Mouse (Mus musculus) layer of hippocampus, postnatal 25 days (tissue): ENCODE measurements around the gene Cysrt1. TPM values are rescaled to one million over a fixed set of nuclear protein-coding genes. Genes with fewer than 3 reads are reported as not detected.

Experiments
- DNase-seq, 2 experiments: peaks; one replicate each; pipeline ENCODE4 v3.0.0; 2022; ENCODE audit warnings: mixed read lengths in 2 of 2, low spot score in 1 of 2; ENCODE audit errors: extremely low spot score in 1 of 2
- total RNA-seq, 2 experiments: library from RNA; stranded (reverse); gene quantifications; 2 replicates each; pipeline ENCODE4 v1.2.3; 2021

Cysrt1 gene
- total RNA-seq, 2 experiments from 2014 or later, result 0.79 TPM; not detected in 1

GRCm38 (mm10) chr2:25238106-25238505 is 4.1 kb downstream of the Cysrt1 start:
- no peak for DNase-seq

DNA sequence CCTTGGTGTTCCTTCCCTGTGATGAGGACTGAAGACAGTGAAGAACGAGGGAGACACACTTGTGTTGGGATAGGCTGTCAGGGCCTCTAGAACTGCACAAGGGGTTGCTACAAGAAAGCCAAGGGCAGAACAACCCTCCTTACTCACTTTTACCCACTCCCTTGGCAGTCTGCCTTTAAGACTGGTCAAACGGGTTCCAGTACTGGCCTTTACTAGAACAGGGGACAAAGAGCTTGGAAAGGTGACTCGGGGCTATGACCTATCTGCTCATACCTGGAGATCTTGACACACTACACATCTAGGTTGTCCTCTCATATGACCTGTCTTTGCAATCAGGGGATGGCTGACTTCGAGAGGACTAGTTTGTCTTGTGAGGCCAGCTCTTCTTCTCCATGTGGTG is 4.7 kb downstream of the Cysrt1 start:
- DNase-seq, result no peak

GRCm38 (mm10) chr2:25236614-25237013 is 5.6 kb downstream of the Cysrt1 start, which contains the start of gene Rnf224:
Rnf224 (minus strand) TSS chr2:25236787.
- DNase-seq, result no peak

DNA sequence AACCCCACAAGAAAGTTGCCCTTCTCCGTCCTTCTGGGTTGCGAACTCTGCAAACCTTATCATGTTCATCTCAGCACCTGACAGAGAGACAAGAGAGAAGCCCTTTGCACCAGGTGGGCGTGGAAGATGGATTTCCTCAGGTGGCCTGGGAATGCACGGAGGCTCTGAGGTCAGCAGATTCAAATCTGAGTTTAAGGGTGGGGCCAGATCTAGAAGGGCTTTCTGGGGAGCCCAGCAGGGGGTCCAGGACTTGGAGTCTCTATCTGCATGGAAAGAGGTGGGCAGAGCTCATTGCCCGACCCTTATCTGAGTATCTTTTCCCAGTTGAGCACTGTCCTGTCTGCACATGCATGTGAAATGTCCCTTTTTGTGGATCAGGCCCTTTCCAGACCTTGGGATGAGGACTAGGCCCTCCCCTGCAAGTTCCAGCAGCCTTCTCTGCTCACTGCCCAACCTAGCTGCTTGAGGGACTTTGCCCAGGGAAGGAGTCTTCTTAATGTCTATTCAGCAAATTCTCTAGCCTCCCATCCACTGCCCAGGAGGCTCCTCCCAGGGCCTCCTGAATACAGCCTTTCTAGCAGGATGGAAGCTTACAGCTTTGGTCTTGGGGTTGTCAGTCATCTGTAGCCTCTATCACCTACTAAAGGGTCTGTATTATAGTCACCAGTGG is 7.6 kb downstream of the Cysrt1 start:
- DNase-seq, result no peak

DNA sequence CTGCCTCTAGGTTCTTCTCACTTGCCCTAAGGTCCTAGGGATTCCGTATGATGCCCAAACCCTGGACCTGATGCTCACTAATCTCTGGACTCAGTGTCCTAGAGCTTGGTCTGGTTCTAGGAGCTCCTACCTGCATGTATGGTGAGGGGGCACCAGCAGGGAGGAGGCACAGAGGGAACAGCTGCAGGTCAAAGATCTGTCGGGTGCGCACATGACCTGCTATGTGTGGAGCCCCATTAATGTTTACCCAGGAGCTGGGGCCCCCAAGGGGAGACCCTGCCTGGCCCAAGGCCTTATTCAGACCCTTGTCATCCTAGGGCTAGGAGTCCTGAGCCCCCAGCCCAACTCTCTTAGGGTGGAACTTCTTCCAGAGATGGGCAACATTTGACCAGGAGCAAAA is 8.2 kb downstream of the Cysrt1 start, which contains the start of gene Slc34a3:
Slc34a3 (minus strand) TSS at position 315 of the 400 bp plus-strand sequence.
- DNase-seq, result no peak

DNA sequence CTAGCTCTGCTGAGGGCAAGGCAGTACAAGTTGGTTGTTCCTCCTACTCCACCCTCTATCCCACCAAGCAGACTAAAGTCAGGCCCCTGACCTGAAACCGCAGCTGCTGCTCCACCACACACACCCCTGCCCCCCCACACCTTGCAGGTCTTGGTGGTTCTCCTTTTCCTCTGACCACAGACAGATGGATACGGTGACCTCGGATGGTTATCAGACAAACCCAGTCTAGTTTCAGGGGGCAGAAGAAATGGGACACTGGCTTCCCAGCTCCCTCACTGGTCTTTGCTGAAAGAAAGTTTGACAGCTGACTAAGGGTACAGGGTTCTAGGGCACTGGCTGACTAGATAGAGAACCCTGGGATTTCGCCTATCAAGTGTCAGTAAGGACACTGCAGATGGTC is 8.8 kb downstream of the Cysrt1 start:
- DNase-seq, result no peak

DNA sequence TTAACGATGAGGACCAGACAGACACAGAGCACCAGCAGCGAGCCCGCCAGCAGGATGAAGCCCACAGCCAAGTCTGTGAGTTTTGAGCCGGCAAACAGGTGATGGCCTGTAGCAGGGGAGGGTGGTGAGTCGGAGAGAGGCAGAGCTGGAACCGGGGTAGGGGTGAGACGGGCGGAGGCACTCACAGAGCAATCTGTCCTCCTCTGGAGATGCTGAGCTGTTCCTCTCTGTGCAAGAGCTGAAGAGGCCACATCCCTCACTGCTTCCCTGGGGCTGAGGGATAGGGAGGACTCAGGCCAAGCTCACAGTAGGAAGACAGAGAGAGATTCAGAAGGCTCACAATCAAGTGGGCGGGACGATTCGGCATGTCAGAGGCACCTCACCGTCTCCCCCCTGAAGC is 11.2 kb downstream of the Cysrt1 start:
- no peak for DNase-seq

GRCm38 (mm10) chr2:25230581-25230980 is 11.7 kb downstream of the Cysrt1 start:
- no peak for DNase-seq

DNA sequence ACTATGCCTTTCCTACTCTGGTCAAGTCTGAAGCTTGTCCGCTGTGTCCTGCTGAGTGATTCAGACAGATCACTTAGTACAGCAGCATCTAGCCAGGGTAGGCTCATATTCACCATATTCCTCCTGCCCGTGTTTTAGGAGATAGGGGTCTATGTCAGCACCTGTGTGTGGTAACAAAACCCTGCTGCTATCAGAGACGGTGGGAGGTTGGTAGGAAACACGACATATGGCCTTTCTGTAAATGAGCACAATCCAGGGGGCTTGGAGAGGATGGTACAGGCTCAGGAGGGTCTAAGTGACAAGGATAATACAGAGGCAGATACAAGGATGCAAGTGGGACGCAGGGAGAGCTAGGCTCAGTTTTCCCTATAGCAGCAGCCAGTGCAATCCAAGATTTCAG is 12.7 kb downstream of the Cysrt1 start:
- no peak for DNase-seq

GRCm38 (mm10) chr2:25228995-25229530 is 13.2 kb downstream of the Cysrt1 start:
- DNase-seq, result no peak

DNA sequence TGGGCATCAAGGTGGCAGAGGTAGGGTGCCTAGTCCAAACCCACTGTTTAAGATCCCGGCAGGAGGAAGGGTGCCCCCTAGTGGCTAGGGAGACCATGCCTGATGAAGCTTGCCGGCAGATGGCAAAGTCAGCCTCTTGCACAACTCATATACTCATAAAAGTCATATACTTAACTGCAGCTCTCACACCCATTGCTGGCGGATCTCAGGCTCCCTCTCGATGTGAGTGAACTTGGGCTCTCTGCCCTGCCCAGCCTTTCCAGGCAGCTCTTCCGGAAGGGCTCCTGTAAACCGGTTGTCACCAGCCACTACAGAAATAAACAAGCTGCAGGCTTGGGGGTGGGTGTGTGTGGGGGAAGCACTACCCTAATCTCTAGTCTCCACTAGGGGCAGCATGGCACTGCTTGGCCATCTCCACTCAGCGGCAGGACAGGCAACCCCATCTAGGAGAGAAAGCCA is 13.8 kb downstream of the Cysrt1 start:
- peak; percentile 65 to 88 for DNase-seq

DNA sequence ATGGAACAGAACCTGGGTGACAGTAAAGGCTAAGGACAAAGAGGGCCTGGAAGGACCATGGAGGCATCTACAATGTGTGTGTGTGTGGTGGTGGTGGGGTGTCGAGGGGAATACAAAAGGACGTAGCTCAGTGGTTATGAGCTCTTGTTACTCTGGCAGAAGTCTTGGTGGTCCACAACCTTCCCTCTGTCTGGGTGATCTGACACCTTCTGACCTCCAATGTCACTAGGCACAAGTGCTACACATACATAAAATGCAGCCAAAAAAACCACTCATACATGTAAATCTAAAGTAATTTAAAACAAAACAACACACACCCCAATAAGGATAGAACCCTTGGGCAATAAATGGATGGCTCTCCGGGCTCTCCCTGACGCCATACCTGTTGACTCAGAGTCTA is 14.8 kb downstream of the Cysrt1 start:
- no peak for DNase-seq

GRCm38 (mm10) chr2:25226864-25227263 is 15.4 kb downstream of the Cysrt1 start:
- DNase-seq, result peak in 1 of 2 experiments; percentile 26

DNA sequence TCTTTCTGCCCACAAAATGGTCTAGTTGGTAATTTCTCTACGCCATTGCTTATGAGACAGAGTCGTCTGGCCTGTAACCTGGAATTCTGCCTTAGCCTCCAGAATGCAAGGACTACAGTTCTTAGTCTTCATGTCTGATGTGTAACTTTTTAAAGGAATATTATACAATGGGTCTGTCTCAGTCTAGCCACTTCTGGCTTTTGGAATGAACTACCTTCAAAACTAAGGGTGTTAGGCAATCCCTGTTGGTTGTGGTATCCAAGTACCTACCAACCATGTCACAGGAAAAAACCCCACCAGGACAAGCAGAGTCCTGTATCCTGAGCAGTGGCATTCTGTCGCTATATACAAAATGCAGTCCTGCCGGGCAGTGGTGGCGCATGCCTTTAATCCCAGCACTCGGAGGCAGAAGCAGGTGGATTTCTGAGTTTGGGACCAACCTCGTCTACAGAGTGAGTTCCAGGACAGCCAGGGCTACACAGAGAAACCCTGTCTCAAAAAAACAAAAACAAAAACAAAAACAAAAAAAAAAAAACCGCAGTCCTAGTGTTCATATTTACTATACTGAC is 16.4 kb downstream of the Cysrt1 start:
- no peak for DNase-seq

- peak; percentile 81 to 92 for DNase-seq
Observed at GRCm38 (mm10) chr2:25224766-25225752, 17.2 kb downstream of the Cysrt1 start.

DNA sequence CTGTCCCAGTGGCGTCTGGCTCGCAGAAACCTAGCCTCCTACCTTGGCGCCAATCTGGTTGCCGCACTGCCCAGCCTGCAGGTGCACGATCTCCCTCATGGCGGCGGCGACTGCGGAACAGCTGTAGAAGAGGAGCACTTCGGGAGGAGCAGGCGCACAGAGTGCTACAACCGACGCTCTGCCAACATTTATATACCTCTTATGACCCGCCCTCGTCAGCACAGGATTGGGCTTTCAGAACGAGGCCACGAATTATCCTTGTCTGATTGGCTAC is 17.8 kb downstream of the Cysrt1 start, which contains the start of gene Tubb4b:
Tubb4b (minus strand) TSS at position 211 of the 274 bp plus-strand sequence.
- DNase-seq, result peak in 1 of 2 experiments; percentile 81

DNA sequence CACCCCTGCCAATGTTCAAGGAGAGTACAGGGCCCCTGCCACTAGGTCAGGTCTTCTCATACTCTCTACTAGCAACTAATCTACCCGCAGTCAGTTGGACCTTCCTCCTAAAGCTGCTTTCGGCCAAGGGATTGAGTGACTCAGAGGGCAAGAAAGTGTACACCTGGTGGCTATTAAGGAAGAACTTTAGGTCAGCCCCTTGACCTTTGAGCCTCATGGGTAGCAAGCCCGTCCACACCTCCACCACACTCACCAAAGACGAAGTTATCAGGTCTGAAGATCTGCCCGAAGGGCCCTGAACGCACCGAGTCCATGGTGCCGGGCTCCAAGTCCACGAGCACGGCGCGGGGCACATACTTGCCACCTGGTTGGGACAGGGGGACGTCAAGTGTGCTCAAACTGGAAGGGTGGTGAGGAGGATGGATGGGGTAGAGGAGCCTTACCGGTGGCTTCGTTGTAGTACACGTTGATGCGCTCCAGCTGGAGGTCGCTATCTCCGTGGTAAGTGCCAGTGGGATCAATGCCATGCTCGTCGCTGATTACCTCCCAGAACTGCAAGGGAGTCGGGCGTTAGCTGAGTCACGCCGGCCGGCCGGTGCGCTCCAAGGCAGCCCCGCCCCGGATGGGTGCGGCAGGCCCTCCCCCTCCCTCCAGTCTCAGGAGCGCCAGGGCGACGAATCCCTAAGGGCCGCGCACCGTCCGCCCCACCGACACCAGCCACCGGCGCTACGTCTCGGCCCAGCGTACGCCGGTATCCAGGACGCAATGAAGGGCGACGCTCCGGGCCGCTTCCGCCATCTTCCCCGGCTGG is 18.4 kb downstream of the Cysrt1 start:
- DNase-seq, result peak in 1 of 2 experiments; percentile 47

GRCm38 (mm10) chr2:25221331-25221772 is 20.9 kb downstream of the Cysrt1 start:
- DNase-seq, result no peak

DNA sequence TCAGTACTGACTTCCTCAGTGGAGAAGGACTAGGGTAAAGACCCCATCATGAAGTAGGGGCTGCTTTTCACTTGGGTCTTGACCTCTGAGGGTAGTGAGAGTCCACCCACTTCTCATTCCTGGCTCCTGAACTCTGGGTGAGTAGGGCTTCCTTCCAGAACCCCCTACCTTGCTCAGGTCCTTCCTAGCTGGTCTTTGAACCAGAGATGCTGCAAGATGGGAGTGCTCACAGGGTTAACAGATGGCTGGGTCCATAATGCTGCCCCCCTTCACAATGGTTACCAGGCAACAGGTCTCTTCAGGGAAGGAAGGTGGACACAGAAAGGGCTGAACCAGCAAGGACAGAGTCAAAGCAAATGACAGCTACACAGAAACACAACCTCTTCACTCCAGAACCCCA is 23.8 kb downstream of the Cysrt1 start, which contains the start of gene Fam166a:
Fam166a (plus strand) TSS at position 301 of the 400 bp plus-strand sequence.
- DNase-seq, result no peak

DNA sequence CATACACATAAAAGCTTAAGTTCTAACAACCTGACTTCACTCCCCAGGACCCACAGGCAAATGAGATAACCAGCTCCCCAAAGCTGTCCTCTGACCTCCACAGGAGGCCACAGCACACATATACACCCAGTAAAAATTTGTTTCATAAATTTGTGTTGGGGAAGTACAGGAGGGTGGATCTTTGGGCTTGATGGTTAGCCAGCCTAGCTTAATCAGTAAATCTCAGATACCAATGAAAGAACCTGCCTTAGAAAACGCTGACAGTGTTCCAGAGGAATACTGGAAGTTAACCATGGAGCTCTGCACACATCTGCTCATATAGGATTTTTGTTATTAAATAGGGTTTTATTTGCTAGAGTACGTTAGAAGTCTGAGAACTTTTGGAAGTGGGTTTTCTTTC is 24.6 kb downstream of the Cysrt1 start:
- DNase-seq, result no peak
